Mouse (Mus musculus): ENCODE results near the gene Izumo1. TPM values are rescaled to one million over a fixed set of nuclear protein-coding genes. Genes with fewer than 3 reads are reported as not detected.
"Not testable (repeated sequence)": the region's sequence is repeated elsewhere in the genome, so short reads cannot be mapped to it uniquely, and the experiment has no call there.

Izumo1 gene
- total RNA-seq, 2 experiments from 2014 or later: 0.22 to 0.33 TPM

GRCm38 (mm10) chr7:45641391-45642040, 19.9 kb downstream of the Izumo1 start:
- no peak for DNase-seq (ENCODE audit: low spot score in 2 of 2)

- no peak for DNase-seq (ENCODE audit: low spot score in 2 of 2)
Observed at GRCm38 (mm10) chr7:45642083-45642482, 20.5 kb downstream of the Izumo1 start.

- no peak for DNase-seq (ENCODE audit: low spot score in 2 of 2)
Observed at GRCm38 (mm10) chr7:45642503-45643255, 21.1 kb downstream of the Izumo1 start.

DNA sequence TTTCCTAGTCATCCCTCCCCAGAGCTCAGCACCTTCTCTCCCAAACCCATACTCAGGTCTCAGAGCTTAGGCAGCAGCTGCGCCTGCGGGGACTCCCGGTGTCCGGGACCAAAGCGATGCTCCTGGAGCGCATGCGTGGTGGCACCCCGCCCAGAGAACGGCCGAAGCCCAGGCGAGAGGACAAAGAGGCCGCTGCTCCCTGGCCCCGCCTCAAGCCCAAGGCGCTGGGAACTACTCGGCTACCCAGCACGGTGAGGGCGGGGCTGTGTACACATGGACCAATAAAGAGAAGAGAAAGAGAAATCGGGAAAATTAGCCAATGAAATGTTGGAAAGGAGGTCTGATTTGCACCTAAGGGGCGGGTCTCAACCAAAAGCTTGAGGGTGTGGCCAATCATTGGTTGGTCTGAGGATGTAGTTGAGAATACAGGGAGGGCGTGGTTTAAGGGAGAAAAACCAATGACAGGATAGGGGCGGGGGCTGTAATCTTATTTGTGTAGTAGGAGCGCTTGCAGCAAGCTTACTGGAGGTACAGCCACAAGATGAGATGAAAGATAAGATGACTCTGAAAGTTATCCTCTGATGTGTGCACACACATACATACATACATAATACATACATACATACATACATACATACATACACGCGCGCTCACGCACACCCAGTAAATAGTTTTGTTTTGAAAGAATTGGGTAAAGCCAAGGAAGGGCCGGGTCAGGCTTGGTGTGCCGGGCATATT, 22.0 kb downstream of the Izumo1 start:
- DNase-seq (ENCODE audit: low spot score in 2 of 2): peak; percentile 76 to 83

- DNase-seq (ENCODE audit: low spot score in 2 of 2): no peak
Observed at GRCm38 (mm10) chr7:45644183-45644582, 22.6 kb downstream of the Izumo1 start.

DNA sequence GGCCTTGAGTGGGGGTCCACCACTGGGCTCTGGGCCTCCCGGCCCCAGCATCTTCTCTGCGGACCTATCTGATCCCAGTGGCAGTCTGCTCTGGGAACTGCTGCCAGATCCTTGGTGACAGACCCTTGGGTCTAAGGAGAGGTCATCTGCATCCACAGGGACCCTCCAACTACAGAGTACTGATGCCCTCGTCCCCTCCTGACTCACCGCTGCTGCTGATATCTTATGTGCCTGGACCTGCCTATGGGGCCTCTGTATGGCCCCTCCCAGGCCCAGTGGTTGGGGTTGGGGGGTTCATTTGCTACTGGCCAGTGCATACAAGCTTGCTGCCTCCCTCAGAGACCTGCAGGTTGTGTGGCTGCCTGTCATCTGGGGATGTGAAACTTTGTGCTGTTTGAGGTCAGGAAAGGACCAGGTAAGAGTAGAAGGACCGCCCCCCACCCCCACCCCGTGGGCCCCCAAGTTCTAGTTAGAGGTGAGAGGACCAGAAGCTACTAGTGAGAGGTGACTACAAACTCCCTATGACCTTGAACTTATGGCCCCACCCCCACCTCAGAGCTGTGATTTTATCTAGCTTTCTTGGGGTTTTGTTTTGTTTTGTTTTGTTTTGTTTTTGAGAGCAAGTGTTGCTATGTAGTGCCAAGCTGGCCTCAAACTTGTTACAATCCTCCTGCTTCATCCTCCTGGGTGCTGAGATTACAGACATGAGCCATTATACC, 23.4 kb downstream of the Izumo1 start:
- DNase-seq (ENCODE audit: low spot score in 2 of 2): no peak

DNA sequence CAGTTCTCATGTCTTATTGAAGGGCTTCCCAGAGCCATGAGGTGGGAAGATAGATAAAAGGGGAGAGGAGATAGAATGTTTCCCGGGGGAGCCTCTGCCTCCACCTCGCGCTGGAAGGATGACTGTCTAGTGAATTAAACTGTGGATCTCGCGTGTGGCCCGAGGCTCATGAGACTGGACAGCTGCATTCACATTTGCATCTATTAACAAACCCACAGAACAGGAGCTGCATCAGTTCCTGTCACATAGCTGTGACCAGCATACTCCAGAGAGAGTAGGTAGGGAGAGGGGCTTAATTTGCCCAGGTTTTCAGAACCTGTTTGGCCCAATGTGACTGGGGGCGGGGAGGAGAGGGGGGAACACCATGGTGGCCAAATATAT, 24.0 kb downstream of the Izumo1 start:
- no peak for DNase-seq (ENCODE audit: low spot score in 2 of 2)

DNA sequence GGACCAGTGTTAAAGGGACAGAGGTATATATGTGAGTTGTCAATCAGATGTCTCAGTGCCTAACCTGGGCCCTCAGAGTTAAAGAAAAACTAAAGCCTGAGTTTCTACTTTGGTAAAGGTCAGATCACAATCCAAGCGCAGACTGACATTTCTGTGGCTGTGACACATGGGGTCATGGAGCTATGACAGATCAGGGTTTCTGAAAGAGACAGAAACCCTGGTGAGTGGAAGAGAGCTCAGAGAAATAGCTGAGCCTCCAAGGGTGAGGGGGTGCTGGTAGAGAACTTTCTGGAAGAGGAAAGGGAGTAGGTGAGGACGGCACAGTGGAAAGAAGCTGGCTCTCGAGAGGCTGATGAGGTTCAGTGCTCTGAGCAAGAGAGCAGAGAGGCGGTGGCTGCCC, 25.1 kb downstream of the Izumo1 start:
- no peak for DNase-seq (ENCODE audit: low spot score in 2 of 2)

GRCm38 (mm10) chr7:45649351-45649750, 27.7 kb downstream of the Izumo1 start:
- DNase-seq (ENCODE audit: low spot score in 2 of 2): no peak

DNA sequence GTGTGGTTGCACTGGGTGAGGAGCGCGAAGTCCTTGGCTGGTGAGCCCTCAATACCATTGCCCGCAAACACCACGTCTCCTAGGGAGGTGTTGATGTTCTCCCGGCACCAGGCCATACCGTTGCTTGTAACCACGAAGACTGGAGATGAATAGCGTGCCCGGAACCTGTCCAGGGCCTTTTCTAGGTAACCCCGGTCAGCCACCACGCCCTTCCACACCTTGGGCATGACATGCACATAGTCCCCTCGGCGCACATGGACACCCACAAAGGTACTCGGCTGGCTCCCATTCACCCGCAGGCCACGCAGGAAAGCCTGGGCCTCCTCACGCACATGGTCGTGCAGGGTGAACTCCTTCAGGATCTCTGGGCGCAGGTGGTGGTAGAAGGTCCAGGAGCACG, 28.9 kb downstream of the Izumo1 start:
- DNase-seq (ENCODE audit: low spot score in 2 of 2): not testable (repeated sequence)

DNA sequence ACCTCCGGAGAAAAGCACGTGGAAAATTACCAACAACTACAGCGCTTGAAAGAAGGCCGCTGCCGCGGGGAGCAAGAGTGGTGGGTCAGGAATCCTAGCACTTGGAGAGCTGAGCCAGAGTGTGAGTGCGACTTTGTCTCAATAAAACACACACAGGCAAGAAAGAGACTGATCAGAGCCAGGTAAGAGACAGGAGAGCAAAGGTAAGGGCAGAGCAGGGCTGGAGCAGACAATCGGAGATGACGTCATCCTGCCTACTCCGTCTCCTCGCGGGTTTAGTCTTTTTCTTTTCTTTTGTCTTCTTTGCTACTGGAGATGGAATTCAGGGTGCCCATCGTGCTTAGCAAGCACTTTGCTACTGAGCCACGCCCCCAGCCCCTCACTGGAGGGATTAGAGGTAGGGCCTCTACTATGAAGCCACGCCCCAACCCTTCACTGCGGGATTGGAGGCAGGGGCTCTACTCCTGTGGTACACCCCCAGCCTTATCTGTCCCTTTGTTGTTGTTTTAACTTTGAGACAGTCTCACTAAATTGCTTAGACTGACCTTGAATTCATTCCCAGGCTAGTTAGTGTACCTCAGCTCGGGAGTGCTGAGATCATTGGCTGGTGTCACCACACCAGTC, 32.9 kb downstream of the Izumo1 start:
- DNase-seq (ENCODE audit: low spot score in 2 of 2): no peak

DNA sequence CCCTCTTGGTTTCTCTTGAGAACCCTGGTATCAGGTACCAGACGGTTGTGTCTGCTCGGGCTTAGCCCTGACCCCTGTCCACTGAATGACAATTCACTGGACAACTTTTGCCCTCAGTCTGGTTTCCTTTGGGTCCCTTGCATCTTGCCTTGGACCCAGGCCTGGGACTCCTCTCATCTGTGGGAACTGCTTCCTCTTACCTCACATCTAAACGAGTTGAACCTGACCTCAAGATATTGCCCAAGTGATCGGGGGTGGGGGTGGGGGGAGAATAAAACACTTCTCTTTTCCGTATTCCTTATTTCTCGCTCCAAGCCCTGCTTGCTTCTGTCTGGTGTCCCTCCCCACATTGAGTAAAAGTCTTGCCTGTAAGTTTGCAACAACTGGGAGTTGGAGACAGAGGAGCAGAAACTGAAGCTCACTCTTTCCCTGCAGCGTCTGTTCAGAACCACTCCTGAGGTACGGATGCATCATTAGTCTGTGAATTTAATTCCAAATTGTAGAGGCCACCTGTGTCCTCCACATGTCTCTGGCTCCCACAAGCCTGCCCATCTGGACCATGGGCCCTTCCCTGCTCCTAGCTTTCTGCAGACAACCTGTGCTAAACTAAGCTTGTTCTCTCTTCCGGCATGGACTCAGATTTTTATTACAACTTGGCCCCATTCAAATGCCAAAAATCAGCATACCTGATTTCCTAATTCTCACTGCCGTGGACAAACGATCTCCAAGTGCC, 39.3 kb downstream of the Izumo1 start:
- DNase-seq (ENCODE audit: low spot score in 2 of 2): no peak

GRCm38 (mm10) chr7:45661702-45662101, 40.1 kb downstream of the Izumo1 start:
- not testable (repeated sequence) for DNase-seq (ENCODE audit: low spot score in 2 of 2)

DNA sequence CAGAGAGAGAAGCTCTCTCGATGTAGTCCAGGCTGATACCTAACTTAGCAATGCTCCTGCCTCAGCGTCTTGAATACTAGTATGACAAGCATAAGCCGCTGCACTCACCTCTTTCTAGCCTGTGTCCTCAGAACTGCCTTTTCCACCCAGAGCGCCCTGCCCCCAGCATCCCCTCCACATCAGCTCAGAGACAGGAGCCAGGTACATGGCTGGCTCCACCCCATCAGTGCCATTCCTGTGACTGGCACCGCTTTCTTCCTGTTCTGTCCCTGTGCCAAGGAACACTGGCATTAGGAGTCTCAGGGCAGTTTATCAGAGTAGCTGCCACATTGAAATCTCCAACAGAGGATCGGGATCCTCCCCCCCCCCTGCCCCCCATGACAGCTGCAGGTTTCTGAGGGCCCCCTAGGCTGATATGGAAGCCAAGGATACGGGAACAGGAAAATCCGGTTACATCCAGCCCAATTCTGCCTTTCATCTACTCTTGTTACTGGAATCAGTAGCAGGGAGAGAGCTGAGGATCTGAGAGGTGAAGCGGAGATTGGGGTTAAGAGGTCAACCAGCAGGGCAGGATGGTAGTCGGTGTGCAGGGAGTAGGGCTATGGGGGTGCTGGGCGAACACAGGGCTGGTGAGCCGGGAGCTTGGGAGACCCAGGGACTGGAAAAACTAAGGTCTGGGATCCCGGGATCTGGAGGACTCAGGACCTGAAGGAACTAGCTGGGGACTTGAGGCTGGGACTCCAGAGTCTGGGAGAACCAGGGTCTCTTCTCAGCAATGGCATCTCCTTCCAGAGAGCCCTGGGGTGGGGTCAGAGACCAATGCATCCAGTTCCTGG, 43.9 kb downstream of the Izumo1 start:
- no peak for DNase-seq (ENCODE audit: low spot score in 2 of 2)

DNA sequence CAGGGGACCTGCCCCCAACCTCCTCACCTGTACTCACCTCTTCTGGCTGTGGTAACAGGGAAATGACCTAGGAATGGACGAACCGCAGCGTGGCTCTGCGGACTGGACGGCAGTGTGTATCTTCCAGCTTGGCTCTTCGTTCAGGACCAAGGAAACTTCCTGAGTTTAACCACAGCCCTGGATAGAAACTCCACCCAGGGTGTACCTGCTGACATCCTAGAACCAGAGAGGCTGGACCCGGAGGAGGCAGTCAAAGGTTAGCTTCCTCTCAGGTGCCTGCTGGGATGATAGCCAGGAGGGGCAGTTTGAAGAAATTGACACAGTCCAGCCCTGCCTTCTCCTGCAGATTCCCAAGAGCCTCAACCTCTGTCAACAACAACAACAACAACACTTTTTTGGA, 44.5 kb downstream of the Izumo1 start, which contains the start of gene Fut2:
Gene Fut2 (minus strand): TSS at position 234 of the 400 bp plus-strand sequence.
- no peak for DNase-seq (ENCODE audit: low spot score in 2 of 2)

DNA sequence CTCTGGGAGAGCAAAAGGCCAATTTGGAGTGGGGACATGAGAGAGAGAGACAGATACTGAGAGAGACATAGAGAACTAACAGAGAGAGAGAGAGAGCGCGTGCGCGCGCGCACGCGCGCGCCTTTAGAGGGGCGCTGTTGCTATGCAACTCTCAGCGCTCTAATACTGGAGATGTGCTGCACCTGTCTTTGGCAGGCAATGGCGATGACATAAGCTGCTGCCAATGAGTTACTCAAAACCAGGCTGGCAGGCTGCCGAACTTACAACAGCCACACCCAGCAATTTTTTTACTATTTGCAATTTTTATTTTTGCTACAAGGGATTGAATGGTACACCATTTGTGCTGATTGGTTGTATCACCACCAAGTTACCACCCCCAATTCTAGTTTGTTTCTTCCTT, 46.1 kb downstream of the Izumo1 start:
- no peak for DNase-seq (ENCODE audit: low spot score in 2 of 2)

- no peak for DNase-seq (ENCODE audit: low spot score in 2 of 2)
Observed at GRCm38 (mm10) chr7:45668921-45669320, 47.3 kb downstream of the Izumo1 start.

DNA sequence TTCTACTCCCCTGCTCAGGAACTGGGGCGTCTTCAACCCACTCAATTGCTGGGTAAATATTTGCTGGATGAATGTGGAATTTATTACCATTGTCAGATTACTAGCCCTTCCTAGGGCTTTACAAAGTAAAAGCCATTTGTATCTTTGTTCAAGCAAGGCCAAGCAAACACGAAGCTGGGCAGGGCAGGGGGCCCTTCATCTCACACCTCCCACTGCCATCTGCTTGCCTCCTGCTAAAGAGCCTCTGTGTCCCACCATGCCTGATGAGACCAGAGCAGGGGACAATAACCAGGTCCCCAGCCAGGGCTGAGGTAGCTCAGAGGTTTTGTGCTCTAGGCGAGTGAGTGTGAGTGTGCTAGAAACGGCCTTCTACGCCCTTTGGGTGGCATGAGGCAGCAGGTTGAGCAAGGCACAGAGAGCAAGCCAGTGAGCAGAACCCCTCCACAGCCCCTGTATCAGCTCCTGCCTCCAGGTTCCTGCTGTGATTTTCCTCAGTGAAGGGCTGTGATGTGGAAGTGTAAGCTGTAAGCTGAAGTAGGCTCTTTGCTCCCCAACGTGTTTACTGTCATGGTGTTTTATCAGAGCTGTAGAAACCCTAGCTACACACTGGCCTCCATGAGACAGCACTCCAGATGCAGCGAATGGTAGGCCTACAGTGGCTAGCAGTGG, 56.1 kb downstream of the Izumo1 start:
- DNase-seq (ENCODE audit: low spot score in 2 of 2): no peak
